Mouse (Mus musculus) mesoderm, embryonic 11.5 days (tissue): ENCODE data around the gene Mab21l1.

Experiments used
- DNase-seq: peaks from one replicate; pipeline ENCODE4 v3.0.0-alpha.2; 2012; ENCODE audit warnings: low read depth, low spot score

Mab21l1 gene

DNA sequence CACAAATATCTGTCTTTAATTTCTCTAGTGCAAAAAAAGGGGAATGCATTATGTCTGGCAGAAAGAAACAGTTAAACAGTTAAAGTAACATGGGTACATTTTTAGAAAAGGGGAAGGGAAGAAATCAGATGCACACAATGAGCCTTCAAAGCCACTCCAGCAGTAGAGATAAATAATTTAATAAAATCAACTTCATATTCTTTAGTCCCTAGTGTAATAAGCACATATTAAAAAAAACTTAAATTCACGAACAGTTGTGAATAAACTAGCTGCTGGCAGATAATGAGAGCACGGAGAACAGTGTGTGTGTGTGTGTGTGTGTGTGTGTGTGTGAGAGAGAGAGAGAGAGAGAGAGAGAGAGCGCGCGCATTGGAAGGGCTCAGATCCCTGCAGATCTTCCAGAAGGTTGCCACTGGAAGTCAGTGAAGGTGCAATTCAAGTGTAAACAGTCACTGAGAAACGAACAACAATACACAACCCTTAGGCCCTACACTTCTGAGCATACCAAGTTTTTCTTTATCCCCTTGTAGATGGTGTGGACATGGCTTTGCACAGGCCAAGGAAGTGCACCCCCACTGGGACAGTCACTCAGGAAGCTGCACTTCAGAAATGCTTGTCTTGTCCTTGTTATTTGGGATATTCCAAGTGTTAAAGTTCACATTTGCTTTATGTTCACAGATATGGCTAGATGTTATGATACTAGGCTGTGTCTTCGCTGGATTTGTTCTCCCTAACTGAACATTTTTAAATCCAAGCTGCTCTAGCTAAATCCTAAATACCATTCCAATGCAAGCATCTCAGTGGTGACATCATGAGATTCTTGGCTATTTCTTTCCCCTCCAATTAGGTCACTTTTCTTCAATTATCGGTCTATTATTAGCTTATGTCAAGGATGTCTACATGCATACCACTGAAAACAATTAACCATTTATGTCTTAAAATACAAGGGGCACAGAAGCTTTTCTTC lies 3.3 kb upstream of the Mab21l1 start:
- no peak for DNase-seq

DNA sequence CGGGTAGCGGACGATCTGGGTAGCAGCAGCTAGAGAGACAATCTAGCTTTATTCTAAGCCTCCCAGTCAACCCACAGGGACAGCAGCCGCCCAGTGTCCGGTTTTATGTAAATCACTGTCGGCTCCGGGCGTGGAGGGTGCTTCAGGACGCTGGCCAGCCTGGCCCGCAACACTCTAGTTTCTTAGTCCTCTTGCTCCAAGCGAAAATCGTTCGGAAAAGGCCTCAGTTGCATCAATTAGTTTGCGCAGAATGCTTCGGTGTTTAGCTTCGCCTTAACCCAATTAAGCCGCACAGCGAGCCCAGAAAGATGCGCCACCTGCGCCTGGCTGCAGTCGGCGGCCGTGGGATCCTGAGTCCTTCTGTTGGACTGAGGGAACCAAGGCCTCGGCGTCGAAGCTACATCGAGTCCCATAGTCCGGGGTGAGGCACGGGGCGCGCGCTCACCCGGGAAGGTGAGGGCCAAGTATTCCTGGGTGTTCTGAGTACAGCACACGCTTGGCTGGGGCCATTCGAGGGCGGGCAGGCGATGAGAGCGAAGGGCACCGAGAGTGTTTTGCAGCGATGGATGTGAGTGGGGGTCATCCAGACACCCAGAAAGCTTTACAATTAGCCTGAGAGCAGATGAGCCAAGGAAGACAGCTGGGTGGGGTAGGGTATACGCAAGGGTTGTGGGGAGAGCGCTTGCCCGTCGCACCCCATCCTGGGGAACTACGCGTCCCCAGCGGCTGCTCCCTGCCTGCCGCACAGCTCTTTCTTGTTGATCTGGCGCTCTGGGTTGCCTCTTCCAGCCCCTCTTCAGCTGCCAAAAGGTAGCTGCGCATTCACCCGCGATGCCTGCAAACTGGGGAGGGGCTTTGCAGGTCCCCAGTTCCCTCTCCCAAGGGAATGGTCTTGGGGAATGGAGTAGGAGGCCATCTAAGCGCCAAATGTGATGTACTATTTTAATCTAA lies 1.9 kb upstream of the Mab21l1 start:
- DNase-seq = peak; percentile 63

DNA sequence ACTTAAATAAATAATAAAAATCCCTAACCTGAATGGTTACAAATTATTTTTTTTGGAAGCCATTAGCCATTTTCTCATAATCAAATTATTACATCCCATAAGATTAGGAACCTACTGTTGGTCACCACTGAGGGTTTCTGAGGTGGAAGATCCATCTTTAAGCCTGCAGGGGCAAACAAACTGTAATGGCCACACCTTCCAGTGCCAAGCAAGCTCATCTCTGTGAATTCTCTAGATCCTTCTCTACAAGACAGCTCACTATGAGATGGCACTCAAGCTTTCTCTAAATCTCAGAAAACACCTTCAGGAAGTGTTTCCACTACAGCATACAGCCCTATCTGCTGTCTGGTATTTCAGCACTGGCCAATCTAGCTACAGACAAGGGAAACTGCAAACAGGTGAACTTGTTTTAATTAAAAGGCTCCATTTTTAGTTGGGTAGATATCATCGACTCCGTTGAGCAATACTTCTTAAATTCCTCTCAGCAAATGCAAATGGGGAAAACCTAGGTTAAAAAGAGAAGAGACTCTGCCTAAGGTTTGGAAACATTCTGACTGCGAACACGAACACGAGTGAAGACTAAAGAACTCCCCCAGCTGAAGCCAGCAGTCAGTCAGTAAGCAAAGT lies 768 bp upstream of the Mab21l1 start:
- no peak for DNase-seq

DNA sequence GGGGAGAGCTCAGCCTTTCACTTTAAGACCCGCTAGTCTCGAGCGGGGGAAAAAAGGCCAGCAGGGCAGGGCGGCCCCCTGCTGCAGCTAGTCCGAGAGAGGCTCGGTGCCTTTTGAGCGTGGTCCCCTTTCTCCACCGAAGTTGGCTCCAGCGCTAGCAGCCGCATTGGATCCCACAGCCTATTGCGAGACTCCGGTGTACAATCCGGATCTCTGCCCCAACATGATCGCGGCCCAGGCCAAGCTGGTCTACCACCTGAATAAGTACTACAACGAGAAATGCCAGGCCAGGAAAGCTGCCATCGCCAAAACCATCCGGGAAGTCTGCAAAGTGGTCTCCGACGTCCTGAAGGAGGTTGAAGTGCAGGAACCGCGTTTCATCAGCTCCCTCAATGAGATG lies 461 bp downstream of the Mab21l1 start:
- DNase-seq = peak; percentile 34

- DNase-seq = peak; percentile 40
Measured at GRCm38 (mm10) chr3:55783171-55784081, 1.1 kb downstream of the Mab21l1 start.

DNA sequence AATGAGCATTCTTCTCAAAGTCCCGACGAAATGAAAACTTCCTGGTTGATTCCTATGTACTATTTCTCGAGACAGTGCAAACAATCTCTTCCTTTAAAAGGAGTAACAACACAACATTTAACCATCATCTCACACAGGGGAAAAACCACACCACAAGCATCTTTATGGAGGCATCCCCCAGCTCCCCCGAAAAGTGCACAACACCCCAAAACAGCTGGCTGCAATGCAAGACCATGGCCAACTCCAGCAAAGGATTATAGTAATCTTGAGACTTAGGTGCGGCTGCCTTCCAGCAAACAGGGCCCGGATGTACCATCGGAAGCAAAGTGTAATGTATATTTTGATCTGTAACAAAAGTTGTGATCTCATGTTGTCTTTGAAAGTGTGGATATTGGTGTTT lies 1.8 kb downstream of the Mab21l1 start:
- DNase-seq = no peak

DNA sequence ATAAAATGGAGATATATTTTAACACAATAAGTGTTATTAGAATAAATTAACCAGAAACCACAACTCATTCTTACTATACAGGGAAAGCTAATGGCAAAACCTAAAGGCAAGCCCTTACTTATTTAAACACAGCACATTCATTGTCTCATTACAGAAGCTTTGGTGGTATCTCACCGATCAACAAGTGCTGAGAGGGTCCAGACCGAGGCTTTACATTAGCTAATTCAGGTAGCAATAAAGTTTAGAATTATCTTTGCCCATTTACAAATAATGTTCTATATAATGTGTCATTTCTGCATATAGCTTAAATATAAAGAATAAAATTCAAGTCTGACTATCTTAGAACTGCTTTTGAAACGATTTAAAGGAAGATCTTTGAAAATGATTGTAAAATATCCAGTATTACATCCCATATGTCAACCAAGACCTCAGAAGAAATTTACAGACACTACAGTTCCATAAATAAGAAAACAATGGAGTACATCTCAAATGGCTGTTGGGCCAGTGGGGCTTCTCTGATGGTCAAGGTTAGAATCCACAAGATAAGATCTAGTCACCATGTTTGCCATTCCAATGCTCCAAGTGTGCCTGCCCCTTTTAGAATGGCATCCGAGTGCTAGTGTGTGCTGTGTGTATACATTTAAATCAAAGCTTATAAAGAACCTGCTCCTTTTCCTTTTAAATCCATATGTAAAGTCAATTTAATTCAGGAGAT lies 3.1 kb downstream of the Mab21l1 start:
- DNase-seq = no peak

DNA sequence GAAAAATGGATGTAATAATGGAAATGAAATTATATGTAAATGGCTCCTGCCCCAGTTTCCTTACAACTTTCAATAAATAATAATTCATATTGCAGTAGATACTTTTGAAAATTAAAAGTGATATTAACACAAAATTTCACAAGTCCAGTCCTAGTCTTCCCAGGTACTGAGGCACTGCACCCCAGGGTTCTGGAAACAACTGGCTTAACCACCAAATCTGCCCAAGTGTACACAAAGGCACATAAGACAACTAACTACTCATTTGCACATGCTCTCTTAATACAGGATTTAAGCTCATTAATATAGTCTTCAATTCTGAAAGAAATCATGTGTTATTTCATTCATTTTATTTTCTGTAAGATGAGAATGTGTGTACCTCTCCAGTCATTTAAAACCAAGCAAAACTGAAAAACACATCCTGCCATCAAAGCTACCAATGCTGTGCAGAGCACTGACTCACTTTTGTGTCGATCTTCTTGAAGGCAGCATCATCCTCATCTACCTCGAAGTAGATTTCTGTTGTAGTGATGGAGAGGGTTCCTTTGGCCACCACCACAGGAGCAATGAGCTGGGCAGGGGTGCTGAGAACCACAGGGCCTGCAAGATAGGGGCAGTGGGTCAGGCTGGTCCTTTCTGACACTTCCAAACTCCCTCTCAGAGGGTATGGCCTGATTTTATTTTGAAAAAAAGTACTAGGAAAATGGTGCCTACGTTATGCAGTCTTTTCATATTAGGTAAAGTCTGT lies 3.8 kb downstream of the Mab21l1 start:
- DNase-seq = no peak

DNA sequence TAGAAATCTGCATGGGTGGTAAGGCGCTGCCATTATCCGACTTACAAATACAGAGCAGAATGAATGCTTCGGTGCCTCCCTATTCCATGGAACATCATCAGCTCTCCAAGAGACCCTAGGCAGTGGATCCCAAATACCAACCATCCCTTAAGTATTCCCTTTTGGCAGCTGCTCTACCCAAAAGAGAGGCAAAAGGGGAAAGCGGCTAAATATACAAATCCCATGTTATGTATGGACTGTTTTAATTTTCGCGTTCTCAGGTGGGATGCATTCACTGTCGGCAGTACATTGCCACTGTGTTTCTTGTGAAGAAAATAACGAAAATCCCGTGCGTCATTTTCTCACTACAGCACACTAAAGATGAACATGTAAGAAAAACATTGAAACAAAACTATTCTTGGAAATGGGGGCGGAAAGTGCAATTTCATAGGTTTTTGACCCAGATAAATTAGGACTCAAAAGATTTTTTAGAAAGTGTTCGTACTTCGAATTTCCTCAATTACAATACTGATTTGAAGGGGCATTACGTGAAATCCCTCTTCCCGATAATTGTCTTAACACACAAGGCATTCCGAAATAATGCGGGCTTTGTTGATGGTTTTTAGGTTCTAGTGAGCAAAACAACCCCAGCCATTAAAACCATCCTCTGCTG lies 4.7 kb downstream of the Mab21l1 start:
- peak; percentile 24 for DNase-seq

DNA sequence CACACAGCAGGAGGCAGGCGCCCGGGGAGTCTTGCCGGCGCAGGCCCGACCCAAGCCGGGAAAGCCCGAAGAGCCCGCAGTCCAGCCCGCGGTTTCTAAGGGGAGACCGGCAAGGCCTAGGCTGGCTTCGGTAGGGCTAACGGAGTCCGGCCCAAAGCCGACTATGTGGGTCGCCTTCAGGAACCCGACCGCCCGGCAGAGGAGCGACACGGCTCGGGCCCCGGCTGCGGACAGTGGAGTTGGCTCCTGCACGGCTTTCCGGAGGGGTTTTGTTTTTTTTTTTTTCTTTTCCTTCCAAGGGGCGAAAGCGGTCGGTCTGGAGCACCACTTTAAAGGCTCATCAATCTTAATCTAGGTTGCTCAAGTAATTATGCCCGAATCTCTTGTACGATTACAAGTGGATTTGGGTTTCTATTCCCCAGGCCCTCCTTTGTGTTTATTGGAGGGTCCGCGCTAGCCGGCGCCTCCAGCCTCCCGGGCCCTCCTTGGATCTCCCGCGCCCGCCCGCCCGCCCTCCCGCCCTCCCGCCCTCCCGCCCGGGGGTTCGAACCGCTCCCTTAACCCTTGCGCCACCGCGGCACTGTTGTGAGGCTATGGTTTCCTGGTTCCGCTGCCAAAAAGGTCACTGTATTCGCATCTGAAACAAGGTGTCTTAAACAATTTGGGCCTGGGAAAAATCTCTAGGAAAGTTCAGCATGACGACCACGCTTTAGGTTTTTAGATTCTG lies 5.3 kb downstream of the Mab21l1 start:
- peak; percentile 60 for DNase-seq

GRCm38 (mm10) chr3:55788214-55788586 lies 5.9 kb downstream of the Mab21l1 start:
- no peak for DNase-seq

- DNase-seq = no peak
Measured at GRCm38 (mm10) chr3:55788621-55789201, 6.4 kb downstream of the Mab21l1 start.

DNA sequence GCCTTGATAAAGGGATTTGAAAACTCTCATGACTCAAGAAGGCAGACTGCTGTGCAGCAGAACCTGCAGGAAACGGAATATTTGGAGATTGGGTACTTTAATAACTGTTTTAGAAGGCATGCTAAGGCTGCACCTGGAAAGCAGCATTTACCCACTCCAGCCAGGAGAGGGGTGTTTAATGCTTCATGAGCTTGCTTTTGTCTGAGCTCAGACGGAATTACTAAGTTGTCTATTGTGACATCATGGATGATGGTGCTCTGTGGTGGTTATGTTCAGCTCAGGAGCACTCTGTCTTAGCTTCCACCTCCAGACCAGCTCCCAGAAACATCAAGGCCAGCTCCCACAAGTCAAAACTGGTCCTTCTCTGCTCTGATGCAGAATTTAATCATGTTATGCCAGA lies 7.5 kb downstream of the Mab21l1 start:
- DNase-seq = no peak

GRCm38 (mm10) chr3:55790609-55791008 lies 8.3 kb downstream of the Mab21l1 start:
- DNase-seq = no peak

- no peak for DNase-seq
Measured at GRCm38 (mm10) chr3:55792251-55792650, 9.9 kb downstream of the Mab21l1 start.

DNA sequence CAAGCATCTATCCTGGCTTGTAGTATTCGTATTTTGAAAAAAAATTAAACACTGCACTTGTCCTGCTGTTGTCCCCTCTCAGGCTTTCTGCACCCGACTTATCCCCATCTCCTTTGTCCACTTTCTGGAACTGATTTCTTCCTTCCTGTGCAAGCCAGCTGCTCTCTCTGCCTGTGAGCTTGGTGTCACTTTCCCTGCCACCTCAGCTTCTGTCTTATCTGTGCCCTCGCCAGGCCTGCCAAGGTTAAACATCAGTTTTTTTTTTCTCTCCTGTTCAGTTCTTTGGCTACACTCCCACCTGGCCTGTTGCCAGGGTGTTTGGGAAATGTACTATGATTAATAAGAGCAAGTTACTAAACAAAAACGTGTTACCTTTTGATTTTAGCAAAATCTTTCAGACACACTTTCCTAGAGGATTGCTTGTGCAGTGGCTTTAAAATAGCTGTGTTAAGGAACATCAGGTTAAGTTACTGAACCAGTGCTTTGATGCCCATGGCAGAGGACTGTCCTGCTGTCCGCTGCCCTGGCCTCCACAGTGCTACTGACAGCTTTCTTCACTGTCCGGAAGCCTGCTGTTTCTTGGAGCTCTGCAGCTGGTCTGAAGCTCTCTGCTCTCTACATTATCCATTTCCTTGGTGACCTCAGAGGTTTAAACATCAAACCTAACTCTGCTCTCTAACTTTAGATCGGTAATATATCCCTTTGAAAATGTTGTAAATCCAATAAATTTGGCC lies 11.7 kb downstream of the Mab21l1 start:
- DNase-seq = no peak

DNA sequence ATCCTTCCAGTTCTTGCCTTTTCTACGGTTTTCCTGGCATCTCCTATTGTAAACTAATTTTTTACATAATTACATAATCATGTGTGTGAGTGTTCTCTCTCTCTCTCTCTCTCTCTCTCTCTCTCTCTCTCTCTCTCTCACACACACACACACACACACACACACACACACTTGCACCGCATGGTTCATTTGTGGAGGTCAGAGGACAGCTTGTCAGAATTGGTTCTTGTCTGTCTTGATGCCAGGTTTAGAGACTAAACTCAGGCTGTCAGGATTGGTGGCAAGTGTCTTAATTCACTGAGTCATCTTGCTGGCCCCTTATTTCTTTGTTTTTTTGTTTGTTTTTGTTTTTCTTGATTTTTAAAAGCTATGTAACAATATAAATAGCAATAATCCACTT lies 12.5 kb downstream of the Mab21l1 start:
- no peak for DNase-seq
